Mouse (Mus musculus): Measurements from ENCODE around the gene Melk.

DNA sequence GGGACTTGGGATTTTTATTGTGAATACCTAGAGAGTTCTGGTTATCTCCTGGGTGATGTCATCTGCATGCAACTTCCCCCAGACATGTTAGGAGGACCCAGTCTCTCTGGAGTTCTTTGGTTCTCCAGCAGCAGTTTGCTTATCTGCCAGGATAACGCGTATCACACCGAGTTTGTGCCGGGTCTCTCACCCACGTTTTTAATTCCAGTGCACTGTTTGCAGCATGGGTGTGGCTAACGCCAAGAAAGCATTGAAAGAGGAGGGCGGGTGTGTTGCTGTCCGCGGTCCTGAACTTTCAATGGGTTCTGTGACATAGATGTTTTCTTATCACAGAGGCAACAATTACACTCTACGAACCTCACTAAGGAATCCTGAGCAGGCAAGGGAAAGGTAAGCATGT is 40.4 kb upstream of the Melk start:
- TF ChIP-seq CTCF (IDR thresholded peaks at IDR 0.05; ENCODE audit: low read depth) (no peak), EP300 (optimal IDR thresholded peaks at IDR 0.05) (no peak)
